Mouse (Mus musculus) ovary, adult 18-20 months (tissue): ENCODE results near the gene Fkrp.
A peak's percentile ranks its signal among the peaks of the same experiment; 100 is the strongest.

Experiments
- DNase-seq: peaks from one replicate; pipeline ENCODE4 v3.0.0; 2022; ENCODE audit warnings: low spot score, mixed read lengths

Fkrp gene

DNA sequence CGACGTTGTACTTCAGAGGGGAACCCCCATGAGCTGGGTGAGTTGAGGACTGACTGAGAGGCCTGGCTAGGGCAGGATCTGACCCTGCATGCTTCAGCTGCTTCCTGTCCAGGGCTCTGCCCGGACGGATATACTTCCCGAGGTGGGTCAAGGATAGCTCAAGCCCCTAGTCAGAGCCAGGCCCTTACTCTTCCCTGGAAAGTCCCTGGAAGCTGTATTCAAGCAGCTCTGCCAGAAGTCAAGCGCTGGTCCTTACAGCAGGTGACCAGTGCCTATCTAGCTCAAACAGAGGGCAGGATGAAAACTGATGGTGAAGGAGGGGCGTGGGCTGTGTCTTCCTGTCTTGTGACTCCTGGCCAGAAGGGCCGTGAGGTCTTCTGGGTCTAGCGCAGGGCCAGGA is 13.9 kb upstream of the Fkrp start:
- no peak for DNase-seq

DNA sequence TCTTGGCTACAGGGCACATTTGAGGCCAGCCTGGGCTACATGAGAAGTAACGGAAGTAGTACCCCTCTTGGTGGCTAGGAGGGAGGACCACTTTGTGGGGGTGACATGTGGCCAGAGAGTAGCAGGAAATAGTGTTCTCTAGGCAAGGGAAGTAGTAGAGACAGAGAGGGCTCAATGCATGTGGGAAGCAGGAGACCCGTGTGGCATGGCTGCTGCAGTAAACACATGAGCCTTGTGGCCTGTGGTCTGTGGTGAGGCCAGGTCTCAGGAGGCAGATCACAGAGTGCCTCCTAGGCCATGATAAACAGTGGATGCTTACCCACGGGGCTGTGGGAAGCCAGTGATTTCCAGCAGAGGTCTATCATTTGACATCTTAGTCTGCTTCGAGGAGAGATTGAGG is 10.7 kb upstream of the Fkrp start:
- no peak for DNase-seq

DNA sequence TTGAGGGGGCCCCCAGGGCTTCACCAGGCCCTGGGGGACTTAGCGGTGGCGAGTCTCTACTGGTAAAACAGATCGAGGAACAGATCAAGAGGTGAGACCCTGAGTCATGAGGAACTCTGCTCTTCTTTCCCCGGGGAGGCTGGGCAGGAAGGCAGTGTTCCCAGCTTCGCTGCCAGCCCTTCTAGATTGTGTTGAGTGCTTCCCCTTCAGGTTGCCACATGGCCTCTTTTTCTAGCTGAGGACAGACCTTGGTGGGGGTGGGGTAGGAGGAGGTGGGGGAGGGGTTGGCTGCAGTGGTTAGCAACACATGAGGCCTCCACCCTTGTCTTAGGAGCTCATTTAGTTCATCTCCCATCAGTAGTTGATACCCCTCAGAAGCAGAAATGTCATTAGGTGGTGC is 10.0 kb upstream of the Fkrp start:
- DNase-seq, result no peak

DNA sequence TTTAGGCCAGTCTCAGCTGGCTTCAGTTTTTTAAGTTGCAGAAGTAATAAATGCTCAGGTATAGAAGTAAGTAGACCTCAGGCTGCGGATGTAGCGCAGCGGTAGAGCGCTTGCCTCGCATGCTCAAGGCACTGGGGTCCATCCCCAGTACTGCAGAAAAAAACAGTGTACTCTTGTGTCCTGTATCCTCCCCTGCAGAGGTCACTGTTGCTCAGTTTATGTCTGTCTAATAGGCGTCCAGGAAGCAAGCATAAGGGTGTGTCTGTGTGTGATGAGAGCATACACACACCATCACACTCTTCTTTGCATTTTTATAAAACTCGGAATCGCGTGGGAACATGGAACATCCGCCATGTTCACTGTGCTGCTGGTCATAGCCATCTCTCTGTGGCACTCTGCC is 9.3 kb upstream of the Fkrp start:
- DNase-seq, result no peak

GRCm38 (mm10) chr7:16823734-16824133 is 7.2 kb upstream of the Fkrp start:
- no peak for DNase-seq

- DNase-seq, result no peak
These were observed 5.2 kb upstream of the Fkrp start for GRCm38 (mm10) chr7:16821669-16822101.

- DNase-seq, result no peak
These were observed 4.6 kb upstream of the Fkrp start for GRCm38 (mm10) chr7:16821091-16821490.

DNA sequence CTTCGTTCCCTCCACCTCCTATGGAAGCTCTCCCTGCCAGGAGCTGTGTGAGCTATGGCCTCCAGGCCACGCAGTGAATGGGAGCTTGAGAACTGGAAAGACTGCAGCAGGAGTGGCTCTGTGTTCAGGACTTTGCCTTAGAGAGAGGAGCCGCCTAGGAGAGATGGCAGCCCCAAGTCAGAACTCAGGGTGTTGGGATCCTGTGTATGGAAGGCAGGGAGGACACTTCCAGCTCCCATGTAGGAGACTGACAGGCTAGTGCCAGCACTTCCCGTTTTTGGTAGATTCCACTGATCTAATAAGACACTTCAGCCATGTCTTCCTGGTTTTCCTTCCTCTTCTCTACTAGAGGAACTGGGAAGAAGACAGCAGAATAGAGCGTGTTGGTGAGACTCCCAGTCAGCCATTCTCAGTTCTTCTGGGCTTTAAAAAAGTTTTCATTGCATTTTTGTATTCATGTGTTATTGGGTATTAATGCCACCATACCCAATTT is 3.8 kb upstream of the Fkrp start:
- no peak for DNase-seq

DNA sequence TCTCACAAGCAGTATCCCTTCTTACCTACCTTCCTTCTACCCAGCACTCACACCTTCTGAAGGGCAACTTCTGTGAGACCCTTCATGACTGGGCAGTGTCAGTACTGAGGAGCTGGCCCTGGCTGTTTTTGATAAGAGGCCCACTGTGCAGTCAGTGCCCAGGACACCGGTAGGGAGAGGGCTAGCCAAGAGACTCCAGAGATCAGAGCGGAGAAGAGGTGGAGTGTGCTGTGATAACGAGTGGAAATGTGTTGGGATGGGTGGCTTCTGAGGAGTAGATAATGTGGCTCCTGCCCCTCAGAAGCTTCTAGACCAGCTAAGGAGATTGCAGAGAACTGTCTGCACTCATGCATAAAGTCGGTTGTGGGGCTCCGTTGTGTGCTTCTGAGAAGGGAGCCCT is 3.3 kb upstream of the Fkrp start:
- no peak for DNase-seq

- DNase-seq, result no peak
These were observed 1.2 kb upstream of the Fkrp start for GRCm38 (mm10) chr7:16817693-16818092.

DNA sequence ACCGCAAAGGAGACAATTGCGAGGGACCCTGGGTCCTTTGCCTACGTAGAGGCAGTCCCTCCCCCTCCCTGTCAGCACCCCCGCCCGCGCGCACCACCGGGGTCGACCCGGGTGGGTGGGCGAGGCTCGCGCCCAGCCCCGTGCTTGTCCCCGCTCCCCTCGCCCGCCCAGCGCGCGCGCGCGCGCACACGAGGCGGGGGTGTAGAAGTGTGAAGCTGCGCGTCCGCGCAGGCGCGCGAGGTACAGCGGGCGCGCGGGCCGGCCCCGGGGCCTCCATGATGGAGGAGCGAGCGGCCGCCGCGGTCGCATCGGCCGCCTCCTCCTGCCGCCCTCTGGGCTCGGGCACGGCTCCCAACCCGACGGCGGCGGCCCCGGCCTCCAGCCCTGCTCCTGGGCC is 456 bp downstream of the Fkrp start:
- DNase-seq, result peak; percentile 55

GRCm38 (mm10) chr7:16815351-16815941 is 1.1 kb downstream of the Fkrp start, which contains the start of gene Strn4:
Gene Strn4 (plus strand): TSS chr7:16815889.
- no peak for DNase-seq

- DNase-seq, result no peak
These were observed 4.0 kb downstream of the Fkrp start for GRCm38 (mm10) chr7:16812505-16812904.

DNA sequence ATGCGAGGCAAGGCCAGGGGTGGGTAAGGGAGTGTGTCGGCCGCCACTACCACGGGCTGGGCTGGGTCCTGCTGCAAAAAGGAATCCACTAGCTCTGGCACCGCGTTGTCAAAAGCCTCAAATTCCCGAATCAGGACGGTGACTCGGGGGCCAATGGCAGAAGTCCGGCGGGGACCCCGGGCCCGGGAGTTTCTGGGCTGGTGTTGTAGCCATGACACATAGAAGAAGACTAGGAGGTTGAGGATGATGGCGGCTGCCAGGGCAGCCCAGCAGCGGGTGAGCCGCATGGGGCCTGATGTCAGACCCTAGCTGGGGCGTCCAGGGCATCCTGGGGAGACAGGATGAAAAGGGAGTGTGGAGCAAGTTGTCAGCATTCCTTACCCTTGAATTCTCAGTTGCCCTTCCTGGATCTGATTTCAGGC is 4.9 kb downstream of the Fkrp start:
- no peak for DNase-seq

- DNase-seq, result no peak
These were observed 5.4 kb downstream of the Fkrp start for GRCm38 (mm10) chr7:16810920-16811648.

GRCm38 (mm10) chr7:16810399-16810919 is 6.1 kb downstream of the Fkrp start:
- no peak for DNase-seq

GRCm38 (mm10) chr7:16809739-16810138 is 6.8 kb downstream of the Fkrp start:
- DNase-seq, result no peak

- DNase-seq, result no peak
These were observed 7.9 kb downstream of the Fkrp start for GRCm38 (mm10) chr7:16808647-16809046.

- DNase-seq, result no peak
These were observed 8.6 kb downstream of the Fkrp start for GRCm38 (mm10) chr7:16807936-16808335.

- no peak for DNase-seq
These were observed 12.0 kb downstream of the Fkrp start for GRCm38 (mm10) chr7:16804409-16805028.

- no peak for DNase-seq
These were observed 21.6 kb downstream of the Fkrp start for GRCm38 (mm10) chr7:16794886-16795285.

- DNase-seq, result no peak
These were observed 23.4 kb downstream of the Fkrp start for GRCm38 (mm10) chr7:16793010-16793725.
